Mouse (Mus musculus) midbrain, postnatal 0 days (tissue): ENCODE measurements around the gene Mllt11. TPM values are rescaled to one million over a fixed set of nuclear protein-coding genes. Genes with fewer than 3 reads are reported as not detected.

Source experiments
- ATAC-seq: fragments of 200-750 bp; cut with Nextera tagmentation; 2 replicates; pipeline ENCODE4 v1.8.0; 2017; ENCODE audit warnings: moderate number of reproducible peaks, mild to moderate bottlenecking, moderate TSS enrichment, moderate library complexity; ENCODE audit not compliant: low FRiP score
- DNase-seq: peaks from one replicate; pipeline ENCODE4 v3.0.0-alpha.2; 2015; ENCODE audit warnings: low spot score
- H3K27ac ChIP-seq: fragments of 300-500 bp; sonication (generic); 2 replicates; pipeline ENCODE4 v1.5.1; 2014; ENCODE audit warnings: low read depth, mild to moderate bottlenecking, low read length, mixed read lengths
- H3K27me3 ChIP-seq: fragments of 300-500 bp; sonication (generic); 2 replicates; pipeline ENCODE4 v1.6.1; 2014; ENCODE audit warnings: low read length, control low read depth, mixed read lengths; ENCODE audit not compliant: insufficient read depth
- H3K36me3 ChIP-seq: fragments of 300-500 bp; sonication (generic); 2 replicates; pipeline ENCODE4 v1.6.1; 2014; ENCODE audit warnings: low read length, control low read depth, mixed read lengths; ENCODE audit not compliant: insufficient read depth
- H3K4me1 ChIP-seq: fragments of 300-500 bp; sonication (generic); 2 replicates; pipeline ENCODE4 v1.6.1; 2014; ENCODE audit warnings: mild to moderate bottlenecking, control low read depth, antibody characterized with exemption, low read length, mixed read lengths; ENCODE audit not compliant: insufficient read depth
- H3K4me2 ChIP-seq: fragments of 300-500 bp; sonication (generic); 2 replicates; pipeline ENCODE4 v1.6.1; 2014; ENCODE audit warnings: low read depth, mild to moderate bottlenecking, low read length, mixed read lengths; ENCODE audit not compliant: poor library complexity, severe bottlenecking
- H3K4me3 ChIP-seq: fragments of 300-500 bp; sonication (generic); 2 replicates; pipeline ENCODE4 v1.5.1; 2014; ENCODE audit warnings: low read depth, mild to moderate bottlenecking, low read length, moderate library complexity
- H3K9ac ChIP-seq: fragments of 300-500 bp; sonication (generic); replicated peaks from 2 replicates; pipeline ENCODE4 v1.6.1; 2014; ENCODE audit warnings: mild to moderate bottlenecking, low read length, moderate library complexity, mixed read lengths; ENCODE audit not compliant: poor library complexity, severe bottlenecking
- H3K9me3 ChIP-seq: fragments of 300-500 bp; sonication (generic); 2 replicates; pipeline ENCODE4 v1.6.1; 2016; ENCODE audit warnings: low read length, control low read depth
- CTCF ChIP-seq: IDR thresholded peaks from 2 replicates; pipeline ENCODE4 v1.5.1; 2016; ENCODE audit warnings: antibody characterized with exemption, mild to moderate bottlenecking
- WGBS: fragments of 180-500 bp; shearing (Covaris S2); extraction: QIAGEN DNeasy Blood & Tissue Kit; methylation state at CpG from one replicate; pipeline ENCODE4 v1.1.7; 2014; 5-methylcytosine and 5-hydroxymethylcytosine counted together
- polyA plus RNA-seq: library from polyadenylated mRNA; unstranded; fragments of >200 nt; fragmentation: Nextera tagmentation; extraction: Ambion mirVana; gene quantifications from 2 replicates; pipeline ENCODE4 v1.2.1, GENCODE M21; 2015
- total RNA-seq: library from RNA; depleted of rRNA; stranded (reverse); fragments of >200 nt; gene quantifications from 2 replicates; pipeline ENCODE4 v1.2.3, GENCODE M21; 2014

The Mllt11 gene
- total and polyA plus RNA-seq, 2 experiments from 2014 or later: 367 to 738 TPM

DNA sequence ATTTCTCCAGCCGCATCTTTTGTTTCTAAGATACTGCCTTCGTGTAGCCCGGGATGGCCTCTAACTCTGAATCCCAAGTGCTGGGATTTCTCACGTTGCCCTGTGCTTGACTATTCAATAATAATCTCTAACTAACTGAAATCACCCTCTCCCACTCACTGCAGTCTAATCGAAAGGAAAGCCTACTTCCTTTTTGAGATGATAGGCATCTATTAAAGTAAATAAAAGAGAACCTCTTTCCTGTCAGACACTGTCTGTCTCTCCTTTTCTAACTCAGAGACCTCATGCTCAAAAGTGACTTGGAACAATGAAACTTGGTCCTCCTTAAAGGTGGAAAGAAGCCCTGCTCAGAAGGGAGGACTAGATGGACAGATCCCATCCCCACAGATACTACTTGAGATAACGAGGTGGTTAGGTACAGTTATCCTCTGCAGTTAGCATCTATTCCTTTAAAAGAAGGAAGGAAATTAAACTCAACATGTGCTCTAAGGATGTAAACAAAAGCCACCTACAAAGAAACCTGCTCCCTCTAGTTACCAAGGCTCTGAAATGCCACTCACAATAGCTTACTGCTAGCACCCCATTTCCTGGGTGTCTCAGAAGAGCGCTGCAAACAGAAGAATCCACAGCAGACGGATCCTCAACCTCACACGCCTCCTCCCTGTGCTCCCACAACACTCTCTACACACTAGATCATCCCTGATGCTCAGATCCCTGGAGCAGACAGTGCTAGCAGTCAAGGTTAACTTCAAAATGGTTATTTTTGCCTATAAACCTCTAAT lies 47.0 kb downstream of the Mllt11 start:
- H3K36me3 ChIP-seq: peaks cover 23% of the 10 kb centered on the region

DNA sequence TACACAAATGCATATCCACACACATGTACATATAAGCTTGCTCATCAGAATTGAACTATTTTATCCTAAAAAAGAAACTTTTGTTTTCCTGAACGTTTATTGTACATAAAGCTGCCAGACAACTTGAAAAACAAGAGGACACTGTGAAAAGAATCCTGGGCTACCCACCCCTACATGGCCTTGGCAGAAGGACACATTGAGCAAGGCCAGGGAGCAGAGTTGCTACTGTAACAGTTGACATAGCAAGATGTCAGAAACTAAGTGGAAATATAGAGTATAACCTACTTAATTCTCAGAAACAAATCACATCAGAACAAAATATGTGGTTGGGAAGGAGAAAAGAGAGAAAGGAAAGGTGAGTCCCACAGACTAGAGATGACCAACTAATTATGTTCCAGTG lies 50.1 kb downstream of the Mllt11 start:
- Histone ChIP-seq H3K4me1 (no peaks in the 10 kb centered on the region), H3K9ac (no peak overlapping the region), H3K27ac (no peak overlapping the region), H3K4me3 (no peak overlapping the region), H3K36me3 (peaks cover 6% of the 10 kb centered on the region; the same call in 1 of the 2 replicates), H3K27me3 (no peaks in the 10 kb centered on the region), H3K9me3 (no peaks in the 10 kb centered on the region), H3K4me2 (no peak overlapping the region)
- no peak for DNase-seq
- TF ChIP-seq CTCF: no peak
- WGBS: 75% methylated on average over 1 of the region's 1 CpGs
- ATAC-seq: no peak

More for the DNA sequence above, 47.0 kb downstream of the Mllt11 start:
- Histone ChIP-seq H3K9ac (no peak overlapping the region), H3K27me3 (no peaks in the 10 kb centered on the region), H3K4me1 (no peaks in the 10 kb centered on the region), H3K4me3 (no peak overlapping the region), H3K9me3 (no peaks in the 10 kb centered on the region), H3K27ac (no peak overlapping the region), H3K4me2 (no peak overlapping the region)
- DNase-seq (no peak), ATAC-seq (no peak)
- TF ChIP-seq CTCF: no peak
- 91% methylated on average over 9 of the region's 9 CpGs for WGBS

DNA sequence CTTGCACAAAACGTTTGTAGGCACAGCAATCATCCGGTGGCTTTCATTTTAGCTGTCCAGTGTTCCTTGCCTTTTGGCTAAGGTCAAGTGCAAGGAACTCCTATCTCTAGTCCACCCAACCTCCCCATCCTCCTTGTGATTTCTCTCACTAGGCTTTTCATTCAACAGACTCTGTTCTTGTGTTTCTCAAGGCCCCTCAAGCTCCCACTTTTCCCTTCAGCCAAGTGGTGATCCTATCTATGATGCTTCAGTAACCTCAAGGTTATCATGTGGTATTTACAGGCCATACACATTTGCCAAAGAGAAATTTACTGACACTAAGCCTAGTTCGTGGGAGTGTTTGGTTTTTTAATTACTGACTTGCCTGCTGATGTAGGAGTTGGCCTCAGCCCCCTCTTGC lies 52.1 kb downstream of the Mllt11 start:
- Histone ChIP-seq H3K27me3 (no peaks in the 10 kb centered on the region), H3K36me3 (peaks cover 2% of the 10 kb centered on the region; the same call in 1 of the 2 replicates), H3K9me3 (no peaks in the 10 kb centered on the region), H3K4me2 (no peak overlapping the region), H3K9ac (no peak overlapping the region), H3K4me3 (no peak overlapping the region), H3K27ac (no peak overlapping the region), H3K4me1 (no peaks in the 10 kb centered on the region)
- DNase-seq (no peak), ATAC-seq (no peak)
- TF ChIP-seq CTCF: no peak
- 68% methylated on average over 3 of the region's 3 CpGs for WGBS

DNA sequence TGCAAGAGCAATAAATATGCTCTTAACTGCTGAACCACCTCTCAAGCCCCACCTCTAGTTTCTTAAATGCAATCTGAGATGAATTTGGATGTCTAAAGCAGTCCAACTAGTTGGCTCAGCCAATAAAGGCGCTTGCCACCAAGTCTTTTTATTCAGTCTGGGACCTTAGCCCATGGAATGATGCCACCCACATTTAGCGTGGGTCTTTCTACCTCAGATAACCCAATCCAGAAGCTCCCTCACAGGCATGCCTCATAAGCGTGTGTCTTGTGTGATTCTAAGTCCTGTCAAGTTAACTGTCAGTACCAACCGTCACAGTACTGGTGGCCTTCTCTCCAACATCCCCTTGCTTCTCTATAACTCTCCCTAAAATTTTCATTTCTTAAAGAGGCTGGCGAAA lies 53.0 kb downstream of the Mllt11 start:
- Histone ChIP-seq H3K4me2 (no peak overlapping the region), H3K27me3 (no peaks in the 10 kb centered on the region), H3K9me3 (no peaks in the 10 kb centered on the region), H3K9ac (no peak overlapping the region), H3K36me3 (no peaks in the 10 kb centered on the region), H3K4me3 (no peak overlapping the region), H3K4me1 (no peaks in the 10 kb centered on the region), H3K27ac (no peak overlapping the region)
- TF ChIP-seq CTCF: no peak
- 89% methylated on average over 5 of the region's 5 CpGs for WGBS
- DNase-seq (no peak), ATAC-seq (no peak)

DNA sequence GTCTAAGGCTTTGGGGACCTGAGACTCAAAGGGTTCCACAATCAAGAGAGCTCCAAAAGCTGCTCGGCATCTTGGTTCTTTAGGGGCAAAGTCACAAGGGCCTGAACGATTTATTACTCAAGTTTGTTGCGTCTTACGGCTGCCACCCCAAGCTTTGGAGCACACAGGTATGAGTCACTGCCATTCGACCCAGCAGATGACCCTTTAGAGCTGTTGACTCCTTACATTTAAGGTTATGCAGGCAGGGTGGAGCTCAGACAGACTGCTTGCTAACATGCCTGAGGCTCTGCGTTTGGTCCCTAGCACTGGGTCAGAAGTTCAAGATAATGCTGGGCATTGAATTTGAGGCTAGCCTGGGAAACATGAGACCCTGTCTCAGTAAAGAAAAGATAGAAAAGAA lies 54.4 kb downstream of the Mllt11 start:
- no peak for TF ChIP-seq CTCF
- DNase-seq (no peak), ATAC-seq (no peak)
- 83% methylated on average over 6 of the region's 6 CpGs for WGBS
- Histone ChIP-seq H3K9me3 (no peaks in the 10 kb centered on the region), H3K9ac (no peak overlapping the region), H3K4me3 (no peak overlapping the region), H3K27me3 (no peaks in the 10 kb centered on the region), H3K4me2 (no peak overlapping the region), H3K36me3 (peaks cover 5% of the 10 kb centered on the region), H3K27ac (no peak overlapping the region), H3K4me1 (no peaks in the 10 kb centered on the region)

DNA sequence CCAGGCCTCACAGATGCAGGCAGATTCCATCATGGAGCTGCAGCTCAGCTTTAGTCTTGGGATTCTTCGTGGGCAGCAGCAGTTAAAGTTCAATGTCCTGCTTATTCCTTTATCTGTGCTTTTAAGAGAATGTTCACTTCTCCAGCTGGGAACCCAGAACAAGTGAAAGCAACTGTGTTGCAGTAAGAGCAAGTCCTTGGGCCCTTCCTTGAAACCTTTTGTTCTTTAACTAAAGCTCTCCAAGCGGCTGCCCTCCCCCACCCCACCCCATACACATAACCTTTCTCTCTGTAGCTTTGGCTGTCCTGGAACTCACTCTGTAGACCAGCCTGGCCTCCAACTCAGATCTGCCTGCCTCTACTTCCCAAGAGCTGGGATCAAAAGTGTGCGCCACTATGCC lies 55.5 kb downstream of the Mllt11 start:
- H3K4me1 ChIP-seq: no peaks in the 10 kb centered on the region
- no peak overlapping the region for H3K9ac ChIP-seq
- DNase-seq: no peak
- H3K27me3 ChIP-seq: no peaks in the 10 kb centered on the region
- H3K36me3 ChIP-seq: peaks cover 15% of the 10 kb centered on the region
- WGBS: 62% methylated on average over 3 of the region's 3 CpGs
- H3K4me3 ChIP-seq: no peak overlapping the region
- no peak for ATAC-seq
- H3K4me2 ChIP-seq: no peak overlapping the region
- H3K27ac ChIP-seq: no peak overlapping the region
- no peak for TF ChIP-seq CTCF
- H3K9me3 ChIP-seq: no peaks in the 10 kb centered on the region
